ENCODE assay signal across 18 mouse cellular contexts in the genomic region with DNA sequence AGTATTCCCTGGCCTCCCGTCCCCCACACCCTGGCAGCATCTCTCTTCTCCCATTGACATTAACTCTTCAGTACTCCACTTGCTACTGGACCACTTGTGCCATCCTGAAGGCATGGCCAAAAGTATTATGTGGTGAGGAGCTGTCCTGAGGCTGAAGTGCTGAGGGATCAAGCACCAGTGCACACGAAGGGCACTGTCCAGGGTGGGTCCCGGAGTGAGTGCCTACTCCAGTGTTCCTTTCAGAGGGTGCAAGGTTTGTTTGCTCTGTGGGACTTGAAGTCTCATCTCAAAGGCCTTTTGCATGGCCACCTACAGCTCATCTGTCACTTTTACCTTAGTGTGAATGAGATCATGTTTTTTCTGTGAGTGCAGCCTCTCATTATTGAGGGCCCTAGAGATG. TPM values are rescaled to one million over a fixed set of nuclear protein-coding genes. Genes with fewer than 3 reads are reported as not detected.
A peak's percentile ranks its signal among the peaks of the same experiment; 100 is the strongest.
DNase-seq lines count a peak whose midpoint lies in the region; ATAC-seq and TF ChIP-seq lines count a peak whose summit lies in the region.
"Had no signal": no experiment of that assay in that cellular context is flagged by ENCODE, and none has a peak within 500 bp of the region (broad histone marks: within the 10 kb centered on the region; RNA-seq: fewer than 3 reads in every experiment).

No protein-coding gene starts in this region.

- H3K9me3 ChIP-seq in forebrain, embryonic 14.5 days (replicated peaks; ENCODE audit: control insufficient read depth, low read length) = no peaks in the 10 kb centered on the region
- H3K9me3 ChIP-seq in midbrain, embryonic 11.5 days (ENCODE audit: control insufficient read depth, low read length) = no peaks in the 10 kb centered on the region
- H3K9me3 ChIP-seq: heart, embryonic 10.5 days; limb, embryonic 15.5 days had no signal

- 77% methylated on average over 3 of the region's 3 CpGs for WGBS in forebrain, embryonic 14.5 days
- WGBS in midbrain, embryonic 11.5 days = 69% methylated on average over 3 of the region's 3 CpGs

- no peak overlapping the region for H3K4me3 ChIP-seq in layer of hippocampus, adult 2 months
- no peak overlapping the region for H3K4me3 ChIP-seq in forebrain, embryonic 14.5 days (ENCODE audit: low read depth, low read length)
- H3K4me3 ChIP-seq in midbrain, embryonic 11.5 days (ENCODE audit: low read depth, low read length) = no peak overlapping the region
- H3K4me3 ChIP-seq: heart, embryonic 10.5 days; left cerebral cortex, adult 2 months; limb, embryonic 15.5 days had no signal

- no peak overlapping the region for H3K4me2 ChIP-seq in forebrain, embryonic 14.5 days (ENCODE audit: low read length)
- H3K4me2 ChIP-seq in midbrain, embryonic 11.5 days = no peak overlapping the region
- H3K4me2 ChIP-seq: limb, embryonic 15.5 days; lung, embryonic 14.5 days had no signal

- no peak for TF ChIP-seq CTCF in layer of hippocampus, adult 2 months (conservative IDR thresholded peaks at IDR 0.05)

- H3K9ac ChIP-seq in forebrain, embryonic 14.5 days (ENCODE audit: low read length) = no peak overlapping the region
- H3K9ac ChIP-seq in midbrain, embryonic 11.5 days (ENCODE audit: low read length) = no peak overlapping the region
- H3K9ac ChIP-seq: limb, embryonic 15.5 days; lung, embryonic 14.5 days had no signal

- H3K27ac ChIP-seq in layer of hippocampus, adult 2 months = peak overlapping the region; percentile 85
- H3K27ac ChIP-seq in forebrain, embryonic 14.5 days (ENCODE audit: low read depth, low read length) = peak overlapping the region; percentile 15; the same call in 1 of the 2 replicates
- H3K27ac ChIP-seq in midbrain, embryonic 11.5 days (ENCODE audit: low read depth, low read length) = peak overlapping the region; percentile 53; the same call in 1 of the 2 replicates
- H3K27ac ChIP-seq: heart, embryonic 10.5 days; left cerebral cortex, adult 2 months; limb, embryonic 15.5 days had no signal

- DNase-seq in layer of hippocampus, adult 2 months (ENCODE audit: low spot score in 2 of 2) = no peak
- no peak for DNase-seq in layer of hippocampus, postnatal 10 days (ENCODE audit: low spot score in 2 of 2)
- DNase-seq in forebrain, embryonic 14.5 days (ENCODE audit: low spot score) = no peak
- DNase-seq in midbrain, embryonic 11.5 days (ENCODE audit: low spot score, missing footprints) = peak; percentile 78
- no peak for DNase-seq in ovary, postnatal 36 days (ENCODE audit: low spot score)
- DNase-seq in urinary bladder, postnatal 10 days (ENCODE audit: low spot score) = no peak
- no peak for DNase-seq in cerebellum, postnatal 4 days (ENCODE audit: low spot score in 2 of 2)
- DNase-seq in spleen, adult 18-20 months = no peak
- DNase-seq: kidney, postnatal 10 days; thymus, postnatal 14 days had no signal

- H3K27me3 ChIP-seq in forebrain, embryonic 14.5 days (replicated peaks; ENCODE audit: control insufficient read depth, insufficient read depth, low read length) = no peaks in the 10 kb centered on the region
- no peaks in the 10 kb centered on the region for H3K27me3 ChIP-seq in midbrain, embryonic 11.5 days (ENCODE audit: control insufficient read depth, insufficient read depth, low read length)
- H3K27me3 ChIP-seq: limb, embryonic 15.5 days had no signal

- peaks cover 18% of the 10 kb centered on the region for H3K4me1 ChIP-seq in forebrain, embryonic 14.5 days (ENCODE audit: control insufficient read depth, insufficient read depth, low read length)
- H3K4me1 ChIP-seq in midbrain, embryonic 11.5 days (ENCODE audit: control insufficient read depth, insufficient read depth, low read length) = peaks cover 21% of the 10 kb centered on the region
- H3K4me1 ChIP-seq: heart, embryonic 10.5 days; limb, embryonic 15.5 days had no signal

- peak; percentile 2; the same call in 1 of the 2 replicates for ATAC-seq in forebrain, embryonic 14.5 days
- peak; percentile 31; the same call in 1 of the 2 replicates for ATAC-seq in midbrain, embryonic 11.5 days (ENCODE audit: low FRiP score)

- H3K36me3 ChIP-seq in forebrain, embryonic 14.5 days (ENCODE audit: control insufficient read depth, insufficient read depth, low read length) = no peaks in the 10 kb centered on the region
- no peaks in the 10 kb centered on the region for H3K36me3 ChIP-seq in midbrain, embryonic 11.5 days (ENCODE audit: control insufficient read depth, insufficient read depth, low read length)
- H3K36me3 ChIP-seq: heart, embryonic 10.5 days; limb, embryonic 15.5 days had no signal

RNA-seq across cellular contexts. Expression of a gene that starts 31.4 kb away (rescaled TPM):
- total RNA-seq in layer of hippocampus, adult 2 months (2021) = 100 to 1,000 TPM; 146 to 148 TPM
- total RNA-seq in layer of hippocampus, postnatal 10 days (2021) = 100 to 1,000 TPM; 162 to 166 TPM
- polyA plus RNA-seq in forebrain, embryonic 14.5 days (2014; fragmentation: Nextera tagmentation; extraction: Ambion mirVana) = 25.8 and 30.7 TPM in 2 replicates
- polyA plus RNA-seq in midbrain, embryonic 11.5 days (2014; fragmentation: Nextera tagmentation; extraction: Ambion mirVana) = 17.6 and 20.4 TPM in 2 replicates
- total RNA-seq: neutrophil, adult 5-6 weeks had no signal

RNA-seq across cellular contexts. Expression of a gene that starts 44.3 kb away (rescaled TPM):
- not detected for total RNA-seq in layer of hippocampus, adult 2 months (2021)
- total RNA-seq in layer of hippocampus, postnatal 10 days (2021) = not detected
- polyA plus RNA-seq in forebrain, embryonic 14.5 days (2014; fragmentation: Nextera tagmentation; extraction: Ambion mirVana) = not detected in 2 replicates
- polyA plus RNA-seq in midbrain, embryonic 11.5 days (2014; fragmentation: Nextera tagmentation; extraction: Ambion mirVana) = not detected in 2 replicates
- total RNA-seq: adrenal gland, adult 18-20 months; left cerebral cortex, adult 2 months; megakaryocyte, adult 5-6 weeks; neutrophil, adult 5-6 weeks had no signal
- polyA plus RNA-seq: heart, embryonic 10.5 days; limb, embryonic 15.5 days; lung, embryonic 14.5 days; stomach, embryonic 14.5 days had no signal

Comparison
In these comparisons a context has a peak if more than half of its experiments do, and no peak if none do; other contexts are left out.
1. H3K27ac ChIP-seq: peak in every context shown above with its lines; median percentile 85 in layer of hippocampus, adult 2 months; 53 in midbrain, embryonic 11.5 days; 15 in forebrain, embryonic 14.5 days.